Mouse (Mus musculus): ENCODE measurements at regions not wholly inside any gene's neighbourhood (a gene's known extent, or its start where the extent isn't known, plus 50 kb on each side); places are given as distances from the start of the nearest gene placed in this dataset.

DNA sequence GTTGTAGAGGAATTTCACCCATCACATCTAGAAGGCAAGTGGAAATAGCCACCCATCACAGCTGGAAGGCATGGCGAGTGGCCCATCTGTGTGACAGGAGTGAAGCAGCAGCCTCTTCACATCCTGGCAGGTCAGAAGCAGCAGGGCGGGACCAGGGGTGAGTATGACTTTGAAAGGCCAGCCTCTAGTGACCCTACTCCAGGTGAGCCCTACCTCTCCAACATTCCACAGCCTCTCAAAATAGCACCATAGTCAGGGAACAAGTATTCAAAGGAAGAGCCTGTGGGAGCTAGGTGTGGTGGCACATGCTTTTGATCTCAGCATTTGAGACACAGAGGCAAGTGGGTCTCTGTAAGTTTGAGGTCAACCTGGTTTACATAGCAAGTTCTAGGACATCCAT lies 284.9 kb downstream of the Hhipl2 start:
- no peak for DNase-seq (ENCODE audit: low spot score)
- Histone ChIP-seq H3K9ac (replicated peaks; ENCODE audit: low read length, poor library complexity, severe bottlenecking) (no peak overlapping the region), H3K4me3 (ENCODE audit: low read depth, low read length) (no peak overlapping the region), H3K36me3 (ENCODE audit: insufficient read depth, low read length) (no peaks in the 10 kb centered on the region), H3K27ac (ENCODE audit: low read depth, low read length) (no peak overlapping the region), H3K9me3 (ENCODE audit: low read length) (no peaks in the 10 kb centered on the region), H3K27me3 (ENCODE audit: insufficient read depth, low read length) (no peaks in the 10 kb centered on the region), H3K4me1 (ENCODE audit: insufficient read depth, low read length) (no peaks in the 10 kb centered on the region), H3K4me2 (ENCODE audit: low read depth, low read length, poor library complexity, severe bottlenecking) (no peak overlapping the region)
- TF ChIP-seq CTCF (IDR thresholded peaks at IDR 0.05) = no peak
- WGBS = 96% methylated on average over 2 of the region's 2 CpGs
- no peak for ATAC-seq (ENCODE audit: low FRiP score)

DNA sequence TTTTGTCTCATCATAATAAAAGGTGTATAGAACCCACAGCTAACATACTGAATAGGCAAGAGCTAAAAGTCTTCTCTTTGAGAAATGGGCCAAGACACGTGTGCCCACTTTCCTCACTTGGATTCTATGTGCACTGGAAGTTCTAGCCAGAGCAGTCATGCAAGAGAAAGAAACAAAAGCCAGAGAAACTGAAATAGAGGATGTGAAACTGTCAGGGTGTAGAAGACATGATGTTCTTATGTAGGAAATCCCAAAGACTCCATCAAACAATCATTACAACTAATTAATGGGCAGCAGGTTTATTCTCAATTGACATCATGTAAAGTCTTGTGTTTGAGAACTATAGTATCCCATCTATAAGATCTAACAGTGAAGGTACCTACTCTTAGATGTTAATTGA lies 294.9 kb downstream of the Hhipl2 start:
- ATAC-seq (ENCODE audit: low FRiP score) (no peak), DNase-seq (ENCODE audit: low spot score) (no peak)
- Histone ChIP-seq H3K27ac (ENCODE audit: low read depth, low read length) (no peak overlapping the region), H3K4me2 (ENCODE audit: low read depth, low read length, poor library complexity, severe bottlenecking) (no peak overlapping the region), H3K27me3 (ENCODE audit: insufficient read depth, low read length) (no peaks in the 10 kb centered on the region), H3K9ac (replicated peaks; ENCODE audit: low read length, poor library complexity, severe bottlenecking) (no peak overlapping the region), H3K4me1 (ENCODE audit: insufficient read depth, low read length) (no peaks in the 10 kb centered on the region), H3K4me3 (ENCODE audit: low read depth, low read length) (no peak overlapping the region), H3K9me3 (ENCODE audit: low read length) (no peaks in the 10 kb centered on the region), H3K36me3 (ENCODE audit: insufficient read depth, low read length) (no peaks in the 10 kb centered on the region)
- WGBS = 78% methylated on average over 1 of the region's 1 CpGs
- TF ChIP-seq CTCF (IDR thresholded peaks at IDR 0.05) = no peak

DNA sequence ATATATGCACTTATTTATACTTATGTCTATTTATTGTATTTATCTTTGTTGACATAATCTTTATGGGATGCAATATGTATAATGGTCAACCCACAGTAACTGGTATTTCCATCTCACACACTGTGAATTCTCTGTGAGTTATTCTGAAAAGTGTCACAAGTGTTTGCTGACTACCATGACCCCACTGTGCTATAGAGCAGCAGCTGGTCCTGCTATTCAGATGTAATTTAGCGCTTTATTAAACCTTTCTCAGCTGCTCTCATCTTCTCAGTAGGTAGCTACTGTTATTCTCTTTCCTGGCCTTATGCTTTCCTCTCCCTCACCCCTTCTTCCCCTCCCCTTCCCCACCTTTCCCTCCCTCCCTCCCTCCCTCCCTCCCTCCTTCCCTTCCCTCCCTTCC lies 296.0 kb upstream of the Dusp10 start:
- ATAC-seq (ENCODE audit: low FRiP score) (no peak), DNase-seq (ENCODE audit: low spot score) (peak; percentile 18)
- Histone ChIP-seq H3K4me1 (ENCODE audit: insufficient read depth, low read length) (no peaks in the 10 kb centered on the region), H3K4me3 (ENCODE audit: low read depth, low read length) (no peak overlapping the region), H3K27me3 (ENCODE audit: insufficient read depth, low read length) (no peaks in the 10 kb centered on the region), H3K9ac (replicated peaks; ENCODE audit: low read length, poor library complexity, severe bottlenecking) (no peak overlapping the region), H3K4me2 (ENCODE audit: low read depth, low read length, poor library complexity, severe bottlenecking) (no peak overlapping the region), H3K36me3 (ENCODE audit: insufficient read depth, low read length) (no peaks in the 10 kb centered on the region), H3K27ac (ENCODE audit: low read depth, low read length) (no peak overlapping the region), H3K9me3 (ENCODE audit: low read length) (no peaks in the 10 kb centered on the region)
- TF ChIP-seq CTCF (IDR thresholded peaks at IDR 0.05) = no peak
- 70% methylated on average over 1 of the region's 1 CpGs for WGBS

DNA sequence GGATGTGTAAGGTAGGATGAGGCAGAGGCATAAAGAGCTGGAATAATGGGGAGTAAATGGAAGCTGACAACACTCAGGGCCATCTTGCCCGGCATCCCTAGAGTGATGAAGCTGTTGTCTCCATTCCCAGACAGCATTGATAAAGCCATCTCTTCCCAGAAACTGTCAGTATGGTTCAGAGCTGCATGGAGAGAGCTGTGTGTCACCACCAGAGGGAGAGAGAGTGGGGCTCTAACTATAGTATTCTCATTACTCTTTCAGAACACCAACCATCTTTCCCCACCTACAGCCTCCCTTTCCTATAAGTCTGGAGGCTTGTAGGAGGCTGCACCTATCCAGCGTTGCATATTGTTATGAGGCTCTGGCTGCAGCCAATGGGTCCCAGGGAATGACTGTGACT lies 264.0 kb upstream of the Dusp10 start:
- no peaks in the 10 kb centered on the region for H3K9me3 ChIP-seq (ENCODE audit: low read length)
- no peak overlapping the region for H3K9ac ChIP-seq (replicated peaks; ENCODE audit: low read length, poor library complexity, severe bottlenecking)
- ATAC-seq (ENCODE audit: low FRiP score) (no peak), DNase-seq (ENCODE audit: low spot score) (peak; percentile 27)
- no peak overlapping the region for H3K27ac ChIP-seq (ENCODE audit: low read depth, low read length)
- no peak overlapping the region for H3K4me2 ChIP-seq (ENCODE audit: low read depth, low read length, poor library complexity, severe bottlenecking)
- whole genome bisulfite sequencing = 70% methylated on average over 2 of the region's 2 CpGs
- H3K27me3 ChIP-seq (ENCODE audit: insufficient read depth, low read length) = no peaks in the 10 kb centered on the region
- no peaks in the 10 kb centered on the region for H3K4me1 ChIP-seq (ENCODE audit: insufficient read depth, low read length)
- peak; percentile 52 for TF ChIP-seq CTCF (IDR thresholded peaks at IDR 0.05)
- no peak overlapping the region for H3K4me3 ChIP-seq (ENCODE audit: low read depth, low read length)
- H3K36me3 ChIP-seq (ENCODE audit: insufficient read depth, low read length) = no peaks in the 10 kb centered on the region

DNA sequence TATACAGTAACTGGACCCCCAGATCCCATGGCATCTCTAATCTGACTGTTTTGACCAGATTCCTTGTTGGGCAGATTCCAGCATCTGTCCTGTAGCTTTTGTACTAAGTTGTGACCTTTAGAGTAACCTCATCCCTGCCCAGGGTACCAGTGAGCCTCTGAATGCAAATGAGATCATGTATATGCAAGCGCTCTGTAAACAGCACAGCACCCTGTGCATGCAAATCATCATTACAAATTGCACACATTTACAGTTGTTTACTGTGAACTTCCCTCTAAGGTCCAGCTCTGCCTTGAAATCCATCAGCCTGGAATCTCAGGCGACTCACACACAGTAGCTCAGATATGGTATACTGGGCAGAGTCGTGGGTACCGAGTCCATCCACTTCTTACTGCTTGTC lies 258.6 kb upstream of the Dusp10 start:
- ATAC-seq (ENCODE audit: low FRiP score) = no peak
- Histone ChIP-seq H3K4me2 (ENCODE audit: low read depth, low read length, poor library complexity, severe bottlenecking) (no peak overlapping the region), H3K4me1 (ENCODE audit: insufficient read depth, low read length) (no peaks in the 10 kb centered on the region), H3K27ac (ENCODE audit: low read depth, low read length) (no peak overlapping the region), H3K27me3 (ENCODE audit: insufficient read depth, low read length) (no peaks in the 10 kb centered on the region), H3K9me3 (ENCODE audit: low read length) (no peaks in the 10 kb centered on the region), H3K36me3 (ENCODE audit: insufficient read depth, low read length) (no peaks in the 10 kb centered on the region), H3K4me3 (ENCODE audit: low read depth, low read length) (no peak overlapping the region), H3K9ac (replicated peaks; ENCODE audit: low read length, poor library complexity, severe bottlenecking) (no peak overlapping the region)
- no peak for TF ChIP-seq CTCF (IDR thresholded peaks at IDR 0.05)
- WGBS = 73% methylated on average over 4 of the region's 4 CpGs
- DNase-seq (ENCODE audit: low spot score) = no peak

- Histone ChIP-seq H3K4me1 (ENCODE audit: insufficient read depth, low read length) (no peaks in the 10 kb centered on the region), H3K4me2 (ENCODE audit: low read depth, low read length, poor library complexity, severe bottlenecking) (no peak overlapping the region), H3K9me3 (ENCODE audit: low read length) (no peaks in the 10 kb centered on the region), H3K36me3 (ENCODE audit: insufficient read depth, low read length) (no peaks in the 10 kb centered on the region), H3K4me3 (ENCODE audit: low read depth, low read length) (no peak overlapping the region), H3K27me3 (ENCODE audit: insufficient read depth, low read length) (no peaks in the 10 kb centered on the region), H3K9ac (replicated peaks; ENCODE audit: low read length, poor library complexity, severe bottlenecking) (no peak overlapping the region), H3K27ac (ENCODE audit: low read depth, low read length) (no peak overlapping the region)
- no peak for DNase-seq (ENCODE audit: low spot score)
- no peak for ATAC-seq (ENCODE audit: low FRiP score)
- WGBS = 77% methylated on average over 8 of the region's 8 CpGs
- no peak for TF ChIP-seq CTCF (IDR thresholded peaks at IDR 0.05)
These were observed 256.4 kb upstream of the Dusp10 start for GRCm38 (mm10) chr1:183756716-183757115.

Measured in midbrain, postnatal 0 days (tissue).